Mouse (Mus musculus) telencephalon, adult 2 months (tissue): ENCODE measurements at regions not wholly inside any gene's neighbourhood (a gene's known extent, or its start where the extent isn't known, plus 50 kb on each side); places are given as distances from the start of the nearest gene placed in this dataset.

Experiments
- DNase-seq: peaks from one replicate; pipeline ENCODE4 v3.0.0-alpha.2; 2011; ENCODE audit warnings: low read depth, low spot score

GRCm38 (mm10) chr16:23838696-23839095 lies 52.1 kb downstream of the Sst start:
- no peak for DNase-seq

DNA sequence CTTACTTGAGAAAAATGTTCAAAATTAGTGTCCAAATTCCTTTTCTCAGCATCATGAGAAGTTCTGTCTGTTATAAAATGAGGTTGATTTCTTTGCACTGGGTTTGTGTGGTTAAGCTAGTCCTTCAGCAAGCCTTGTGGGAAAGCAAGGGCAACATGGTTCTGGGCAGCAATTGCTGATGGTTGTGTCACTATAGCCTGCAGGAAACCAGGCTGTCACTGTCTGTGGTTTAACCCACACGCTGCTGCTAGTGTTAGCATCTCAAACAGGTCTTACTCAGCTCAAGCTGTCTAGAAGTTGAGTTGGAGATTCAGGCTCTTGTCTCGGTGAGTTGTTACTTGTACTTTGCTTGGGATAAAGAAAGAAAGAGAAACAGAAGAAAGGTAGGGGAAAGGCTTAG lies 52.6 kb downstream of the Sst start:
- DNase-seq: no peak

DNA sequence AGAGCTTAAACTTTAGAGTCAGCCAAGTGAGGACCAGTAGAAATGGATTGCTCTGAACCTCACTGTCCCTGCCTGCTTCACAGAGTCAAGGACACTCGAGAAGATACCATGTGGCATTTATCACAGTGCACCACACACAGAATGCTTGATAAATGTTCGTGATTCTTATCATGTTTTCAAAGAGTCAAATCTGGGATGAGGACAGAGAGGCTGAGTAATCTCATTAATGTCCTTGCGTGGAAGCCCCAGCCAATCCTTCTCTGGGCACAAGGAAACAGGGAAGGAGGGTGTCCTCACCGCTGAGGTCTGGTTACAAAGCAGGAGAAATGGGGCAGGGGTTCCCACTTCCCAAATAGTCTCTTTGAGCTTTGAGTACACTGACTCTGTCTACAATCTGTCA lies 55.8 kb downstream of the Sst start:
- DNase-seq: no peak

DNA sequence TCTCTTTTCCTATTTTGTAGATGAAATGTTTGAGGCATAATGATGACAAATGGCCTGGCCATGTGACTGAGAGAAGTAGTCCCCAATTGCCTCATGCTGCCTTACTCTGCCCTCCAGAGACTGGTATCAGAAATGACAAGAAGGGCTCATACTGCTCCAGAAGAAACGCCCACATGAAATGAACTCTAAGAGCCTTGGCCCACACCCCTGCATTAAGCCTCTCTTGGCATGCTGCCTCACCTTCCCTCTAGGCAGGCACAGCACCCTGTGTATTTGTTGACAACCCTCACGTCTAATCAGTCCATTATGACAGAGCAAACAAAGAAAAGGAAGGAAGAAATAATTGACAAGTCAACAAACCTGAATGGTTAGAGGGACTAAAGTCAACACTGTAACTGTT lies 57.2 kb downstream of the Sst start:
- no peak for DNase-seq

- DNase-seq: no peak
Measured at GRCm38 (mm10) chr16:23833042-23833423, 57.7 kb downstream of the Sst start.

- no peak for DNase-seq
Measured at GRCm38 (mm10) chr16:23832393-23833041, 58.2 kb downstream of the Sst start.

- no peak for DNase-seq
Measured at GRCm38 (mm10) chr16:23825662-23826061, 65.1 kb downstream of the Sst start.

DNA sequence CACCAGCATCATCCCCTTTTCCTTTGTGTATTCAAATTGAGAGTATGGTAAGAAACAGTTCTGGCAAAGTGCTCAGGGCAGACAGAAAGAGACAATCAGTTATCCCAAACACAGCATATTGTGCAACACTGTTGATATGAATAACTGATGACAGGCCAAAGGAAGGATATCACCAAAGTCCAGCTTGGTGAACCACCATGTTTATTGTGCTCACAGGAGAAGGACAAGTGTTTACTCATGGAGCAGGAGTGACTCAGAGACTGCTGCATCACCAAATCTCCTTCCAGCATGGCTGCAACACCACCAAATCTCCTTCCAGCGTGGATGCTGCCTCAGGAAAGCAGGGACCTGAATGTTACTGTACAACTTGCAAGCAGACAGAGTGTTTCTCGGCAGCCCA lies 105.5 kb downstream of the Sst start:
- DNase-seq: no peak

DNA sequence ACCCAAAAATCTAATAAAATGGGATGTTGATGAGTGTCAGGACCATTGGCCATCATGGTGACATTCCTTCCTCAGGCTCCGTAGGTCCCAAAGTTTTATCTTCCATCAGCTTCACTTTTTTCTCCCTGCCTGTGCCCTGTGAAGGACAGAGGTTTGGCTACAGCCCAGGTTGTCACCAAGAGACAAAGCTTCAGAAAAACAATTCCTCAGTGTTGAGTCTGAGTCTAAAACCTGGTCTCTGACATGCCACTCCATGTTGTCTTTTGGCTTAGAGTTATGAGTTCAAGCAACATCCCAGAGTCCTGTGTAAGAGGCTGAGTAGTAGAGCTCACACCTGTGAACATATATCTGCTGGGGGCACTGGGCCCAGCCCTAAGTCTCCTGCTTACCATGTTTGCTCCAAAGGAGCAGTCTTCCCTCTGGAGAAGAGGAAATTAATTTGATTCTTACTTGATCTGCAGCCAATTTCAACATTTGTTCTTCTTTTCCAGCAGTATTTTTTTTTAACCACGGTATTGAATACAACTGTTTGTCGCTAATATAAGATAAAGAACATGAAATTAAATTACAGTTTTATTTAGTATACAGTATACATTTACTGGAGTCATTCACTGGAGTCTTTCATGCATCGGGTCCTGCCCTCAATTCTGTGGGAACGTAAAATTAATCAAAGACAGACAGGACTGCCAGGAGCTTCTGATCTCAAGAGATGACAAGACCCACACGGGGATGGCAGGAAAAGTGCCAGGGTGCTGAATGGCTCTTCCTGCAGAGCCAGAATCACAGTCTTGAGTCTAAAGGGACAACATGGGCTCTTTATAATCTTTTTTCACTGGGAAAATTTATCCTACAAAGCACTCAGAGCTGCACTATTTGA lies 106.5 kb downstream of the Sst start:
- no peak for DNase-seq

- DNase-seq: no peak
Measured at GRCm38 (mm10) chr16:23780440-23781231, 110.1 kb downstream of the Sst start.

DNA sequence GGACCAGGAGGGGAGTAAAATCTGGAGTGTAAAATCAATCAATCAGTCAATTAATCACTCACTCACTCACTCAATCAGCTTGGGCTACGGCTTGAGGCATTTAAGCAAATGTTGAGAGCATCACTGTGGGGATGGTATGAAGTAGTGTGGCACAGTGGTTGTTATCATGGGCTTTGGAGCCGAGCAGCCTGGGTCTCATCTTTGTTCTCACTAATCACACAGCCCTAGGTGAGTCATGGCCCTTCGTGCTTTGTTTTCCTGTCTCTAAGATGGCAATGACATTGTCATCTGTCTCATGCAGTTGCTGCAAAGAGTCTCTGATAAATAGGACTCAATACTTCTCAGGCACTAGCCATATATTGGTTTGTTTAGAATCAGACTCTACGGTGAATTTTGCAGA lies 112.9 kb downstream of the Sst start:
- DNase-seq: no peak

DNA sequence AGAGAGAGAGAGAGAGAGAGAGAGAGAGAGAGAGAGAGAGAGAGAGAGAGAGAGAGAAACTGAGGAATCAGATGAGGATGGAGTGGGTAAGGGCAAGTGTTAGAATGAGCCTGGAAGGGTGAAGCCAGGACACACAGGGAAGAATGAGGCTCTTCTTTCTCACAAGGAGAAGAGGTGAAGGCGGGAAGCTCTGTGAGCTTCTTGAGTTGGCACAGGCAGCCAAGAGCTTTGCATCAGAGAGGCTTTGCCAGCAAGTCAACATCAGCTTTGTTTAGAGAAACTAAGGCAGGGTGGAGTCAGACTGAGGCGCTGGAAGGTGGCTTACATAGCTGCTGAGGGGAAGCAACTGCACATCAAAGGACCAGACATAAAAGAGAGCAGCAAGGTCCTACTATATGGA lies 113.7 kb downstream of the Sst start:
- DNase-seq: no peak

GRCm38 (mm10) chr16:23776501-23776900 lies 114.3 kb downstream of the Sst start:
- no peak for DNase-seq

DNA sequence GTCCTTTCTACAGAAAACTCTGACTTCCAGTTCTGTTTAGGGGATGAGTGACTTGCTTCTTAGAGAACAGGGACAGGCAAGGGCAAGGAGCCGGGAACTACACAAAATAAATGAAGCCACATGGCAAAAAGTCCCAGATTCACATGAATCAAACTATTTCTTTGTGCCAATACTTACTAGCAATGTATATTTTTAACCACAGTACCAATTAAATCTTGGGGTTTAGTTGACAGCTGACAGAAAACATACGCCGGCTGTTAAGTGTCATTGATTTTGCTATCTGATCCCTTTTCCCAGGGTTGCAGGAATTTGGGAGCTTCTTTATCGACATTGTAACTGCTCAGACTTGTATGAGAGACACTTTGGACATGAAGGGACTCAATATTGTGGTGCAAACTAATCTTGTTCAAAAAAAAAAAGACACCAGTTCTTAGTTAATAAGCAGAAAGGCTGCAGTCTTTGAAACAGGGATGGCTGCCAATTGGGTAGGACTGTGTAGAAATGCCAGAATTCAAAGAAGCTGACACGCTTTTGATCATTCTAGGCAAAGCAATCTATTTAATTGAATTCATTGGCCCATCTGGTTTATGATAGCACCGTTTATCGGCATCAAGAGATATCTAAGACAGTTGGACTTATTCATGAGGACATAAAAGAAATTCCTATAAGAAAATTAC lies 132.5 kb downstream of the Sst start:
- DNase-seq: peak; percentile 29

DNA sequence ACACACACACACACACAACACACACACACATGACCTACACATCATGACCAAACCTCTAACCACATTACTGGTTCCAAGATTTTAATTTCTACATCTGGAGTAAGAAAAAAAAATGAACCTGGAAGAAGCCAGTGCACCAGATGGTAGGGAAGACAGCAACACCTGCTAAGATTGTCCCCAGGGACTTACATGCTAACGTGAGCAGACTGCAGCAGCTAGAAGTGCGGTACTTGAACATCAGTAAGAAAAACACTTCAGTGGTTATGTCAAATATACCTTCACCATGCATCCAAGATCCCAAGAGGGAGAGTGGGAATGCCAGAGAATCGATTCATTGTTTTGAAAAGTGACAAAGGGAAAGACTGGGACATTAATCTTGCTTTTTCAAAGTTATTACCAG lies 153.7 kb downstream of the Sst start:
- no peak for DNase-seq

DNA sequence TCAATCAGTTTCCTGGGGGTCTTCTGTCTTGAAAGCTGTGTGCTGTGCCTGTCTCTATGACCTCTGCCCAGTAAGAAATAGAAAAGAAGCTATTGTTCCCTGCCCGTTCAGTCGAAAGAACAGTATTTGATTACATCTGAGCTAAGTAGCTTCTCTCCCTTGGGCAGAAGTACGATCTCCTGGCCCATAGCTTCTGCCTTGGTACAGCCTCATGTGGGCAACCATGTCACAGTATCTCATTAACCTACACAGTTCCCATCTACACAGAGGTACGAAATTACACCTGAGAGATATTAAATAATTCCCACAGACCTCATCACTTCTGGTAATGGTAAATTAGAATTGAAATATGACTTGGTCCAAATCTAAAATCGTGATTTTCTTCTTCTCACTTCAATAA lies 155.0 kb downstream of the Sst start:
- no peak for DNase-seq

- no peak for DNase-seq
Measured at GRCm38 (mm10) chr16:23726562-23726961, 164.2 kb downstream of the Sst start.

DNA sequence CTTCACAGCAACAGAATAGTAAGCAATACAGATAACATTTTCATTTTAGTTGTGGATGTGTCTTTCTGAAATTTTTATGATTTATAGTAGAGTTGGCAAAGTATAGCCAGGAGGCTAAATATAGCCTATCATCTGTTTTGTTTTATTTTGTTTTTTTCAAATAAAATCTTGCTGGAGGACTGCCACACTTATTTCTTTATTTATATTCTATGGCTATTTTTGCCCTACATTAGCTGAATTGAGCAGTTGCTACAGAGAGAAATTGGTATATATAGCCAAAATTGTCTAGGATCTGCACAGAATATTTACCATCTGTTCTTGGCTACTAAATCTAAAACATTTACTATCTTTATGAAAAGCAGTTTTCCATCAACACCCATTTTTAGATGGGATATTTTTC lies 169.0 kb downstream of the Sst start:
- peak; percentile 26 for DNase-seq

DNA sequence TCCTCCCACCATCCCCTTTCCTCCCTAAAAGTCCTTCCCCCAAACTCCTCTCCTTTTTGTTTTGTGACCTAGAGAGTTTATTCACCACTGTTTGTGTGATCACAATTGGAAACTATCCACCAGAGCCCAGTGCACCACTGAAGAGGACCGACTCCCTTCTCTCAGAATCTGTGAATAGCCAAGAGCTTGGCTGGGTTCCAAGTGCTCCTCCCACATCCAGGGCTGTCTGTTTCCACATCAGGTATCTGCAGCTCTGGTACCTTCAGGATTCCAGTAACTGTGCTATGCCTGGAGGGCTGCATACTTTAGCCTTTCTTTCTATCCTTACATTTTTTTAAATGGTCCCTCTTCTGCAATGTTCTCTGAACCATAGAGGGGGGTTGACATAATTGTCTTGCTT lies 180.5 kb upstream of the Masp1 start:
- DNase-seq: no peak

DNA sequence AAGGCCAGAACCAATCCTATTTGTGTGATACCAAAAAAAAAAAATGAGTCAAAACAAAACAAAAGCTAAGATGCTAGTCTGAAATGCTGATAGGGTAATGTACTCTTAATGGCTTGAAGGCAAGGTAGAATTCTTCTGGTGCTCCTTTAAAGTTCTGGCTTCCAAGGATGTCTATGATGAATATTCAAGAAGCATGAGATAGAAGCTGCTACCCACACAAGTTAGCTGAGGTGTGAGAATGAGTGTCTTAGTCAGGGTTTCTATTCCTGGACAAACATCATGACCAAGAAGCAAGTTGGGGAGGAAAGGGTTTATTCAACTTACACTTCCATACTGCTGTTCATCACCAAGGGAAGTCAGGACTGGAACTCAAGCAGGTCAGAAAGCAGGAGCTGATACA lies 173.6 kb upstream of the Masp1 start:
- DNase-seq: peak; percentile 49

DNA sequence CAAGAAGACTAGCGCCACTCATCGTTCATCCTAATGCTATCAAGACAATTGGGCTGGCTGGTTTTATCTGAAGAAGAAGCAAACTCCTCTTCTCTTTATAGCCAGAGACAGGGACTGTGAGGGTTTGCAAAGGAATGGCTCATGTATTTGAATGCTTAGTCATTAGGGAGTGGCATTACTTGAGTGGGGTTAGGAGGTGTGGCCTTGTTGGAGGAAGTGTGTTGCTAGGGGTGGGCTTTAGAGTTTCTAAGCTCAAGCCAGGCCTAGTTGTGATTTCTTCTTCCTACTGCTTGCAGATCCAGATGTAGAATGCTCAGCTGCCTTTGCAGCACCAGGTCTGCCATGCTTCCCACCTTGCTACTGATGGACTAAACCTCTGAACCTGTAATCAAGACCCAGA lies 169.4 kb upstream of the Masp1 start:
- no peak for DNase-seq

DNA sequence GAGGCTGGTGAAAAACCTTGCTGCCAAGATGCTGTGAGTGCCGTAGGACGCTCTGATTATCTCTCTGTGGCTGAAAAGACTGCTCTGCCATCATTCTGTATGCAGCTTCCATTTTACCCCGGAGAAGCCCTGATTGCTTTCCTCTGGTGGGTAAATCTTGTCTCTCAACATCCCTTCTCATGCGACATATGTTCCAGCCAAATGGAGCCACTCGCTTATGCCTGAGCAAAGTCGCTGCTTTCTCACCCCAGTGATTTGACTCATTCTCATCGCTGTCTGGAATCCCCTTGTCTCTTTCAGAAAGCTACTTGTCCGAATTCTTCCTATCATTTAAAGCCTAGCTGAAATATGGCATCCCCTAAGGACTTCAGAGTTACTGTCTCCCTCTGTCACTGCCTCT lies 166.2 kb upstream of the Masp1 start:
- no peak for DNase-seq
